ENCODE assay signal across 29 mouse cellular contexts in genomic region chr5:37854233-37854632, GRCm38 (mm10). TPM values are rescaled to one million over a fixed set of nuclear protein-coding genes. Genes with fewer than 3 reads are reported as not detected.
"Had no signal": no experiment of that assay in that cellular context is flagged by ENCODE, and none has a peak within 500 bp of the region (broad histone marks: within the 10 kb centered on the region; RNA-seq: fewer than 3 reads in every experiment).

No protein-coding gene starts in this region.

- H3K9me3 ChIP-seq: limb, embryonic 10.5 days; limb, embryonic 12.5 days; limb, embryonic 13.5 days; limb, embryonic 15.5 days; liver, embryonic 12.5 days; liver, embryonic 13.5 days; liver, embryonic 15.5 days; midbrain, embryonic 12.5 days; midbrain, embryonic 13.5 days; midbrain, embryonic 15.5 days; neural tube, embryonic 12.5 days had no signal

- H3K4me2 ChIP-seq: limb, embryonic 12.5 days; limb, embryonic 13.5 days; limb, embryonic 15.5 days; liver, embryonic 11.5 days; liver, embryonic 12.5 days; liver, embryonic 13.5 days; liver, embryonic 15.5 days; midbrain, embryonic 11.5 days; midbrain, embryonic 12.5 days; midbrain, embryonic 13.5 days; midbrain, embryonic 15.5 days; neural tube, embryonic 12.5 days had no signal

- DNase-seq: layer of hippocampus, postnatal 36 days; left cerebral cortex, postnatal 4 days; liver; liver, embryonic 13.5 days; liver, postnatal 0 days; lung, postnatal 10 days; lung, postnatal 14 days; lung, postnatal 36 days; midbrain, embryonic 14.5 days had no signal

- H3K27ac ChIP-seq: left cerebral cortex, adult 2 months; limb, embryonic 10.5 days; limb, embryonic 12.5 days; limb, embryonic 13.5 days; limb, embryonic 15.5 days; liver, embryonic 12.5 days; liver, embryonic 13.5 days; liver, embryonic 14.5 days; liver, embryonic 15.5 days; macrophage; midbrain, embryonic 10.5 days; midbrain, embryonic 12.5 days; midbrain, embryonic 13.5 days; midbrain, embryonic 15.5 days; neural tube, embryonic 12.5 days had no signal

- H3K36me3 ChIP-seq: limb, embryonic 10.5 days; limb, embryonic 12.5 days; limb, embryonic 13.5 days; limb, embryonic 15.5 days; liver, embryonic 12.5 days; liver, embryonic 13.5 days; liver, embryonic 15.5 days; midbrain, embryonic 10.5 days; midbrain, embryonic 12.5 days; midbrain, embryonic 13.5 days; midbrain, embryonic 15.5 days; neural tube, embryonic 12.5 days had no signal

- H3K27me3 ChIP-seq: liver, embryonic 13.5 days; liver, embryonic 15.5 days; midbrain, embryonic 15.5 days had no signal

- ATAC-seq: liver, embryonic 12.5 days; liver, postnatal 0 days; lung, postnatal 0 days; midbrain, embryonic 13.5 days; midbrain, embryonic 15.5 days; midbrain, embryonic 16.5 days had no signal

- H3K4me3 ChIP-seq: left cerebral cortex, adult 2 months; limb, embryonic 10.5 days; limb, embryonic 12.5 days; limb, embryonic 13.5 days; limb, embryonic 15.5 days; liver, embryonic 12.5 days; liver, embryonic 13.5 days; liver, embryonic 15.5 days; megakaryocyte, embryonic 14.5 days; midbrain, embryonic 10.5 days; midbrain, embryonic 12.5 days; midbrain, embryonic 13.5 days; midbrain, embryonic 15.5 days; myocyte; neural tube, embryonic 12.5 days had no signal

- H3K9ac ChIP-seq: limb, embryonic 12.5 days; limb, embryonic 13.5 days; limb, embryonic 15.5 days; liver, embryonic 12.5 days; liver, embryonic 13.5 days; liver, embryonic 14.5 days; liver, embryonic 15.5 days; liver, postnatal 0 days; midbrain, embryonic 12.5 days; midbrain, embryonic 13.5 days; midbrain, embryonic 15.5 days; neural tube, embryonic 12.5 days had no signal

- H3K4me1 ChIP-seq: liver, embryonic 12.5 days; liver, embryonic 13.5 days; megakaryocyte, embryonic 14.5 days had no signal

RNA-seq across cellular contexts. Expression of gene Msx1, which starts 29.9 kb away (rescaled TPM):
- polyA plus RNA-seq: liver, postnatal 0 days; macrophage had no signal
